Comparison of ENCODE assay signal across 27 mouse cellular contexts in the genomic region with DNA sequence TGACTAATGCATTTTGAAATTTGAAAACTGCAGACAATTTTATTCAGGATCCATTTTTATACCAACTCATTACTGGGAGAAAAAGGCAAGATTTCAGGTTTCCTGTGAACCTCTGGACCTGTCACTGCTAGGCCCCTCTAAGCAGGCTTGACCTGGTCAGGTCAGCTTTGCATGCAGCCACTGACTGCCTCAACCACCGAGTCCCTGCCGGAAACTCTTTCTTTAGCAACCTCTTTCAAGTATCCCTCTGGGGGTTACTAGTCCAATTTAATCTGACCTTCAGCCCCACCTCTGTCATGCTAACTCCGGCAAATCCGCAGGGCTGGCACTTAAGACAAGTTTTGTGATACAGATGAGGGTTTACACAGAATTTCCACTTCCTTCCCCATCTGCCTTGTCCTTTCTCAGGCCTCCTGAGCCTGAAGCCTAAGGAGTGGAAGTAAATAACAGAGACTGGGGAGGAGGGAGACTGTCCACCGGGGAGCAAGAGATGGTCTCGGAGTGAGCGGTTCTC. TPM values are rescaled to one million over a fixed set of nuclear protein-coding genes. Genes with fewer than 3 reads are reported as not detected.
DNase-seq lines count a peak whose midpoint lies in the region; ATAC-seq and TF ChIP-seq lines count a peak whose summit lies in the region.
"Had no signal": no experiment of that assay in that cellular context is flagged by ENCODE, and none has a peak within 500 bp of the region (broad histone marks: within the 10 kb centered on the region; RNA-seq: fewer than 3 reads in every experiment).

No protein-coding gene starts in this region.

- no peak overlapping the region for H3K9ac ChIP-seq in heart, embryonic 12.5 days
- H3K9ac ChIP-seq in midbrain, embryonic 13.5 days (replicated peaks), result no peak overlapping the region
- no peak overlapping the region for H3K9ac ChIP-seq in midbrain, postnatal 0 days (replicated peaks; ENCODE audit: low read length, poor library complexity, severe bottlenecking)
- H3K9ac ChIP-seq in kidney, embryonic 14.5 days (ENCODE audit: low read depth, low read length), result no peak overlapping the region
- H3K9ac ChIP-seq: embryonic facial prominence, embryonic 15.5 days; forebrain, embryonic 13.5 days; liver, embryonic 14.5 days; lung, embryonic 14.5 days; midbrain, embryonic 12.5 days had no signal

- H3K9me3 ChIP-seq in heart, embryonic 12.5 days (replicated peaks), result no peaks in the 10 kb centered on the region
- H3K9me3 ChIP-seq in midbrain, embryonic 13.5 days, result no peaks in the 10 kb centered on the region
- no peaks in the 10 kb centered on the region for H3K9me3 ChIP-seq in midbrain, postnatal 0 days (ENCODE audit: low read length)
- H3K9me3 ChIP-seq in embryonic facial prominence, embryonic 10.5 days, result no peaks in the 10 kb centered on the region
- no peaks in the 10 kb centered on the region for H3K9me3 ChIP-seq in kidney, embryonic 14.5 days (ENCODE audit: control insufficient read depth, low read length)
- H3K9me3 ChIP-seq: embryonic facial prominence, embryonic 15.5 days; forebrain, embryonic 13.5 days; midbrain, embryonic 12.5 days had no signal

- TF ChIP-seq CTCF in midbrain, postnatal 0 days (IDR thresholded peaks at IDR 0.05), result no peak

- no peak for DNase-seq in heart, adult 9 months (ENCODE audit: low spot score in 2 of 2)
- no peak for DNase-seq in midbrain, postnatal 0 days (ENCODE audit: low spot score)
- DNase-seq in ES-CJ7 (ENCODE audit: low read depth, low spot score), result peak; percentile 69
- DNase-seq in embryonic facial prominence, embryonic 10.5 days (ENCODE audit: low spot score), result no peak
- DNase-seq: adrenal gland, postnatal 25 days; B cell, adult 2 months; cerebellum, adult 11-12 months; cerebellum, adult 9-11 months; gastrocnemius, postnatal 25 days; heart, adult 11 months; kidney, adult 18-20 months; kidney, postnatal 36 days; layer of hippocampus, postnatal 36 days; liver; lung, embryonic 14.5 days; right cerebral cortex, postnatal 25 days; thymus, postnatal 4 days had no signal

- H3K27me3 ChIP-seq in heart, embryonic 12.5 days (replicated peaks), result no peaks in the 10 kb centered on the region
- no peaks in the 10 kb centered on the region for H3K27me3 ChIP-seq in midbrain, embryonic 13.5 days
- H3K27me3 ChIP-seq in midbrain, postnatal 0 days (ENCODE audit: insufficient read depth, low read length), result no peaks in the 10 kb centered on the region
- H3K27me3 ChIP-seq in embryonic facial prominence, embryonic 10.5 days (replicated peaks; ENCODE audit: low read depth, poor library complexity, severe bottlenecking), result 0 out of 2 replicates have a peak, but pooled peaks cover 8% of the 10 kb centered on the region
- H3K27me3 ChIP-seq in kidney, embryonic 14.5 days (ENCODE audit: control insufficient read depth, insufficient read depth, low read length), result no peaks in the 10 kb centered on the region
- H3K27me3 ChIP-seq: embryonic facial prominence, embryonic 15.5 days; forebrain, embryonic 13.5 days; midbrain, embryonic 12.5 days; Patski had no signal

- no peak for ATAC-seq in heart, embryonic 12.5 days (ENCODE audit: insufficient number of reproducible peaks, low FRiP score)
- no peak for ATAC-seq in midbrain, embryonic 13.5 days
- no peak for ATAC-seq in midbrain, postnatal 0 days (ENCODE audit: low FRiP score)
- ATAC-seq in kidney, embryonic 14.5 days (ENCODE audit: low FRiP score, low TSS enrichment), result no peak
- ATAC-seq: forebrain, embryonic 13.5 days; hindbrain, embryonic 16.5 days; Patski had no signal

- H3K4me2 ChIP-seq in heart, embryonic 12.5 days, result no peak overlapping the region
- H3K4me2 ChIP-seq in midbrain, embryonic 13.5 days (replicated peaks), result no peak overlapping the region
- H3K4me2 ChIP-seq in midbrain, postnatal 0 days (ENCODE audit: low read depth, low read length, poor library complexity, severe bottlenecking), result no peak overlapping the region
- H3K4me2 ChIP-seq in kidney, embryonic 14.5 days (replicated peaks; ENCODE audit: low read depth, low read length), result no peak overlapping the region
- H3K4me2 ChIP-seq: embryonic facial prominence, embryonic 15.5 days; forebrain, embryonic 13.5 days; lung, embryonic 14.5 days; midbrain, embryonic 12.5 days had no signal

- peaks cover 58% of the 10 kb centered on the region for H3K4me1 ChIP-seq in heart, embryonic 12.5 days (replicated peaks)
- H3K4me1 ChIP-seq in midbrain, embryonic 13.5 days (replicated peaks), result peaks cover 38% of the 10 kb centered on the region
- peaks cover 8% of the 10 kb centered on the region; the same call in 1 of the 2 replicates for H3K4me1 ChIP-seq in midbrain, postnatal 0 days (ENCODE audit: insufficient read depth, low read length)
- H3K4me1 ChIP-seq in embryonic facial prominence, embryonic 10.5 days, result peaks cover 53% of the 10 kb centered on the region
- H3K4me1 ChIP-seq in kidney, embryonic 14.5 days (ENCODE audit: control insufficient read depth, insufficient read depth, low read length), result peaks cover 10% of the 10 kb centered on the region

- H3K4me3 ChIP-seq in heart, embryonic 12.5 days, result no peak overlapping the region
- no peak overlapping the region for H3K4me3 ChIP-seq in midbrain, embryonic 13.5 days (replicated peaks)
- H3K4me3 ChIP-seq in midbrain, postnatal 0 days (ENCODE audit: low read depth, low read length), result no peak overlapping the region
- H3K4me3 ChIP-seq in embryonic facial prominence, embryonic 10.5 days, result no peak overlapping the region
- no peak overlapping the region for H3K4me3 ChIP-seq in kidney, embryonic 14.5 days (ENCODE audit: low read length)
- H3K4me3 ChIP-seq: embryonic facial prominence, embryonic 15.5 days; forebrain, embryonic 13.5 days; midbrain, embryonic 12.5 days had no signal

- peak overlapping the region; percentile 37; the same call in 1 of the 2 replicates for H3K27ac ChIP-seq in heart, embryonic 12.5 days (ENCODE audit: poor library complexity, severe bottlenecking)
- H3K27ac ChIP-seq in midbrain, embryonic 13.5 days, result 0 out of 2 replicates have a peak overlapping the region, but pooled peaks have one; percentile 7
- H3K27ac ChIP-seq in midbrain, postnatal 0 days (ENCODE audit: low read depth, low read length), result no peak overlapping the region
- H3K27ac ChIP-seq in embryonic facial prominence, embryonic 10.5 days (replicated peaks), result 0 out of 2 replicates have a peak overlapping the region, but pooled peaks have one; percentile 2
- H3K27ac ChIP-seq in kidney, embryonic 14.5 days (ENCODE audit: low read depth, low read length), result no peak overlapping the region
- H3K27ac ChIP-seq: embryonic facial prominence, embryonic 15.5 days; forebrain, embryonic 13.5 days; liver, embryonic 14.5 days; midbrain, embryonic 12.5 days; stomach, postnatal 0 days had no signal

- 52% methylated on average over 7 of the region's 7 CpGs for WGBS in heart, embryonic 12.5 days
- WGBS in midbrain, embryonic 13.5 days, result 43% methylated on average over 7 of the region's 7 CpGs
- 47% methylated on average over 7 of the region's 7 CpGs for WGBS in midbrain, postnatal 0 days
- WGBS in embryonic facial prominence, embryonic 10.5 days, result 31% methylated on average over 7 of the region's 7 CpGs
- WGBS in kidney, embryonic 14.5 days, result 55% methylated on average over 7 of the region's 7 CpGs

- H3K36me3 ChIP-seq in heart, embryonic 12.5 days, result no peaks in the 10 kb centered on the region
- no peaks in the 10 kb centered on the region for H3K36me3 ChIP-seq in midbrain, embryonic 13.5 days
- H3K36me3 ChIP-seq in midbrain, postnatal 0 days (ENCODE audit: insufficient read depth, low read length), result no peaks in the 10 kb centered on the region
- no peaks in the 10 kb centered on the region for H3K36me3 ChIP-seq in embryonic facial prominence, embryonic 10.5 days (replicated peaks)
- no peaks in the 10 kb centered on the region for H3K36me3 ChIP-seq in kidney, embryonic 14.5 days (ENCODE audit: control insufficient read depth, insufficient read depth, low read length)
- H3K36me3 ChIP-seq: embryonic facial prominence, embryonic 15.5 days; midbrain, embryonic 12.5 days had no signal

RNA-seq across cellular contexts. Expression of a gene that starts 58.0 kb away (rescaled TPM):
- polyA plus RNA-seq in heart, embryonic 12.5 days (2016; fragmentation: Nextera tagmentation; extraction: Ambion mirVana), result 16.3 and 16.8 TPM in 2 replicates
- polyA plus RNA-seq in midbrain, embryonic 13.5 days (2015; fragmentation: Nextera tagmentation; extraction: Ambion mirVana), result 12.4 and 12.7 TPM in 2 replicates
- total RNA-seq in midbrain, postnatal 0 days (2014; rRNA removed), result 15.4 and 18.5 TPM in 2 replicates
- 16.2 and 17.5 TPM in 2 replicates for polyA plus RNA-seq in midbrain, postnatal 0 days (2015; fragmentation: Nextera tagmentation; extraction: Ambion mirVana)
- 1.5 and 2.1 TPM in 2 replicates for polyA plus RNA-seq in embryonic facial prominence, embryonic 10.5 days (2016; fragmentation: Nextera tagmentation; extraction: Ambion mirVana)
- 2.7 and 4.2 TPM in 2 replicates for polyA plus RNA-seq in kidney, embryonic 14.5 days (2014; fragmentation: Nextera tagmentation; extraction: Ambion mirVana)

Comparison
In these comparisons a context has a peak if more than half of its experiments do, and no peak if none do; other contexts are left out.
1. H3K27ac ChIP-seq: peak in heart, embryonic 12.5 days (single experiment), midbrain, embryonic 13.5 days (single experiment) and embryonic facial prominence, embryonic 10.5 days (single experiment); none in midbrain, postnatal 0 days (single experiment) and kidney, embryonic 14.5 days (single experiment).